In genomic region chr11:72314151-72314895, GRCm38 (mm10) we compare ENCODE assay signal across 7 mouse cellular contexts. TPM values are rescaled to one million over a fixed set of nuclear protein-coding genes. Genes with fewer than 3 reads are reported as not detected.
DNase-seq lines count a peak whose midpoint lies in the region; ATAC-seq and TF ChIP-seq lines count a peak whose summit lies in the region.

TSS of gene Fbxo39 (plus strand) at chr11:72314444.

- no peak within 1 kb of the TSS for H3K27ac ChIP-seq in liver, embryonic 11.5 days (ENCODE audit: low read depth, low read length)
- H3K27ac ChIP-seq in liver, postnatal 0 days (ENCODE audit: low read depth): no peak within 1 kb of the TSS
- H3K27ac ChIP-seq in embryonic facial prominence, embryonic 15.5 days (replicated peaks): no peak within 1 kb of the TSS
- H3K27ac ChIP-seq in intestine, embryonic 14.5 days (ENCODE audit: low read depth): no peak within 1 kb of the TSS
- H3K27ac ChIP-seq in neural tube, embryonic 14.5 days (ENCODE audit: low read depth, low read length): no peak within 1 kb of the TSS

- DNase-seq in liver, embryonic 11.5 days (ENCODE audit: low spot score): no peak
- DNase-seq in liver, postnatal 0 days: no peak
- no peak for DNase-seq in intestine, embryonic 14.5 days (ENCODE audit: low spot score)
- DNase-seq in gastrocnemius, adult 8-10 months (ENCODE audit: low spot score in 2 of 2): no peak
- no peak for DNase-seq in cerebellum, adult 9-10 months

- no peaks in the 10 kb centered on the region for H3K9me3 ChIP-seq in liver, embryonic 11.5 days (ENCODE audit: control insufficient read depth, low read length)
- no peaks in the 10 kb centered on the region for H3K9me3 ChIP-seq in liver, postnatal 0 days (ENCODE audit: low read length)
- no peaks in the 10 kb centered on the region for H3K9me3 ChIP-seq in embryonic facial prominence, embryonic 15.5 days (replicated peaks)
- no peaks in the 10 kb centered on the region for H3K9me3 ChIP-seq in intestine, embryonic 14.5 days (ENCODE audit: control insufficient read depth, low read length)
- H3K9me3 ChIP-seq in neural tube, embryonic 14.5 days (ENCODE audit: control insufficient read depth, low read length): no peaks in the 10 kb centered on the region

- TF ChIP-seq EP300 in liver, postnatal 0 days (IDR thresholded peaks at IDR 0.05; ENCODE audit: low read depth): no peak

- peaks cover 26% of the 10 kb centered on the region for H3K27me3 ChIP-seq in liver, embryonic 11.5 days (replicated peaks; ENCODE audit: control insufficient read depth, insufficient read depth, low read length)
- H3K27me3 ChIP-seq in liver, postnatal 0 days (ENCODE audit: insufficient read depth, low read length): peaks cover 23% of the 10 kb centered on the region
- H3K27me3 ChIP-seq in embryonic facial prominence, embryonic 15.5 days: peaks cover 28% of the 10 kb centered on the region
- peaks cover 22% of the 10 kb centered on the region for H3K27me3 ChIP-seq in intestine, embryonic 14.5 days (replicated peaks; ENCODE audit: control insufficient read depth, insufficient read depth, low read length)
- H3K27me3 ChIP-seq in neural tube, embryonic 14.5 days (ENCODE audit: control insufficient read depth, insufficient read depth, low read length): peaks cover 14% of the 10 kb centered on the region

- H3K4me2 ChIP-seq in liver, embryonic 11.5 days: peak within 1 kb of the TSS; percentile 43
- no peak within 1 kb of the TSS for H3K4me2 ChIP-seq in liver, postnatal 0 days (ENCODE audit: low read depth, low read length)
- peak within 1 kb of the TSS; percentile 50 for H3K4me2 ChIP-seq in embryonic facial prominence, embryonic 15.5 days (replicated peaks)
- H3K4me2 ChIP-seq in intestine, embryonic 14.5 days (ENCODE audit: low read length): peak within 1 kb of the TSS; percentile 45
- H3K4me2 ChIP-seq in neural tube, embryonic 14.5 days (ENCODE audit: low read depth, low read length): peak within 1 kb of the TSS; percentile 38

- H3K4me1 ChIP-seq in liver, embryonic 11.5 days (replicated peaks; ENCODE audit: control insufficient read depth, insufficient read depth, low read length): no peaks in the 10 kb centered on the region; the same call in 1 of the 2 replicates
- no peaks in the 10 kb centered on the region for H3K4me1 ChIP-seq in liver, postnatal 0 days (ENCODE audit: insufficient read depth)
- peaks cover 6% of the 10 kb centered on the region for H3K4me1 ChIP-seq in embryonic facial prominence, embryonic 15.5 days
- H3K4me1 ChIP-seq in intestine, embryonic 14.5 days (replicated peaks; ENCODE audit: control insufficient read depth, insufficient read depth, low read length): no peaks in the 10 kb centered on the region
- no peaks in the 10 kb centered on the region for H3K4me1 ChIP-seq in neural tube, embryonic 14.5 days (ENCODE audit: control insufficient read depth, insufficient read depth, low read length)

- H3K9ac ChIP-seq in liver, embryonic 11.5 days (ENCODE audit: low read depth, low read length): no peak within 1 kb of the TSS
- H3K9ac ChIP-seq in liver, postnatal 0 days (replicated peaks): no peak within 1 kb of the TSS
- H3K9ac ChIP-seq in embryonic facial prominence, embryonic 15.5 days: no peak within 1 kb of the TSS
- H3K9ac ChIP-seq in intestine, embryonic 14.5 days (ENCODE audit: low read length): no peak within 1 kb of the TSS
- H3K9ac ChIP-seq in neural tube, embryonic 14.5 days (replicated peaks; ENCODE audit: low read depth, low read length): no peak within 1 kb of the TSS

- no peaks in the 10 kb centered on the region for H3K36me3 ChIP-seq in liver, embryonic 11.5 days (ENCODE audit: control insufficient read depth, insufficient read depth, low read length)
- H3K36me3 ChIP-seq in liver, postnatal 0 days (replicated peaks; ENCODE audit: insufficient read depth, low read length): peaks cover 2% of the 10 kb centered on the region
- H3K36me3 ChIP-seq in embryonic facial prominence, embryonic 15.5 days: no peaks in the 10 kb centered on the region
- no peaks in the 10 kb centered on the region for H3K36me3 ChIP-seq in intestine, embryonic 14.5 days (ENCODE audit: control insufficient read depth, insufficient read depth, low read length)
- no peaks in the 10 kb centered on the region for H3K36me3 ChIP-seq in neural tube, embryonic 14.5 days (ENCODE audit: control insufficient read depth, insufficient read depth, low read length)

- TF ChIP-seq CTCF in liver, postnatal 0 days (IDR thresholded peaks at IDR 0.05; ENCODE audit: low read depth): no peak

- peak within 1 kb of the TSS; percentile 17 for H3K4me3 ChIP-seq in liver, embryonic 11.5 days (ENCODE audit: low read depth, low read length)
- H3K4me3 ChIP-seq in liver, postnatal 0 days (ENCODE audit: low read depth, low read length): no peak within 1 kb of the TSS
- peak within 1 kb of the TSS; percentile 25 for H3K4me3 ChIP-seq in embryonic facial prominence, embryonic 15.5 days (replicated peaks)
- peak within 1 kb of the TSS; percentile 15; the same call in 1 of the 2 replicates for H3K4me3 ChIP-seq in intestine, embryonic 14.5 days (ENCODE audit: low read depth, low read length)
- H3K4me3 ChIP-seq in neural tube, embryonic 14.5 days (ENCODE audit: low read depth, low read length): peak within 1 kb of the TSS; percentile 23

- 12% methylated on average over 42 of the region's 42 CpGs for WGBS in liver, embryonic 11.5 days
- WGBS in liver, postnatal 0 days (ENCODE audit: insufficient replicate concordance): 20% methylated on average over 30 of the region's 42 CpGs
- 8% methylated on average over 42 of the region's 42 CpGs for WGBS in embryonic facial prominence, embryonic 15.5 days
- WGBS in intestine, embryonic 14.5 days: 8% methylated on average over 42 of the region's 42 CpGs
- WGBS in neural tube, embryonic 14.5 days: 10% methylated on average over 42 of the region's 42 CpGs

- no peak for ATAC-seq in liver, embryonic 11.5 days (replicated peaks; ENCODE audit: low FRiP score)
- ATAC-seq in liver, postnatal 0 days: no peak
- no peak for ATAC-seq in embryonic facial prominence, embryonic 15.5 days (ENCODE audit: insufficient number of reproducible peaks, low FRiP score, low TSS enrichment, low read depth)
- no peak for ATAC-seq in intestine, embryonic 14.5 days (replicated peaks; ENCODE audit: low FRiP score, low TSS enrichment, low read depth)
- ATAC-seq in neural tube, embryonic 14.5 days (ENCODE audit: low read depth): no peak

RNA-seq across cellular contexts. Expression of gene Fbxo39, which starts in this region (rescaled TPM):
- not detected in 2 replicates for polyA plus RNA-seq in liver, embryonic 11.5 days (2014; fragmentation: Nextera tagmentation; extraction: Ambion mirVana)
- not detected in 2 replicates for polyA plus RNA-seq in liver, postnatal 0 days (2015; fragmentation: Nextera tagmentation; extraction: Ambion mirVana)
- polyA plus RNA-seq in embryonic facial prominence, embryonic 15.5 days (2015; fragmentation: Nextera tagmentation; extraction: Ambion mirVana): not detected in 2 replicates
- not detected in 2 replicates for polyA plus RNA-seq in intestine, embryonic 14.5 days (2014; fragmentation: Nextera tagmentation; extraction: Ambion mirVana)
- polyA plus RNA-seq in neural tube, embryonic 14.5 days (2014; fragmentation: Nextera tagmentation; extraction: Ambion mirVana): not detected in 2 replicates
- not detected for total RNA-seq in gastrocnemius, adult 8-10 months (2022)
